Mouse (Mus musculus) intestine, postnatal 0 days (tissue): ENCODE results near the gene Rrp1. TPM values are rescaled to one million over a fixed set of nuclear protein-coding genes. Genes with fewer than 3 reads are reported as not detected.
A peak's percentile ranks its signal among the peaks of the same experiment; 100 is the strongest.

ENCODE experiments used
- ATAC-seq: fragments of 200-750 bp; cut with Nextera tagmentation; 2 replicates; pipeline ENCODE4 v1.8.0; 2017; ENCODE audit warnings: mild to moderate bottlenecking, moderate TSS enrichment, moderate library complexity
- H3K27ac ChIP-seq: fragments of 300-500 bp; sonication (generic); 2 replicates; pipeline ENCODE4 v1.5.1; 2014; ENCODE audit warnings: mild to moderate bottlenecking, low read depth, low read length, moderate library complexity
- H3K27me3 ChIP-seq: fragments of 300-500 bp; sonication (generic); replicated peaks from 2 replicates; pipeline ENCODE4 v1.6.1; 2014; ENCODE audit warnings: low read length, mixed read lengths; ENCODE audit not compliant: control insufficient read depth, insufficient read depth
- H3K36me3 ChIP-seq: fragments of 300-500 bp; sonication (generic); 2 replicates; pipeline ENCODE4 v1.6.1; 2014; ENCODE audit warnings: mild to moderate bottlenecking, moderate library complexity; ENCODE audit not compliant: control insufficient read depth, insufficient read depth
- H3K4me1 ChIP-seq: fragments of 300-500 bp; sonication (generic); replicated peaks from 2 replicates; pipeline ENCODE4 v1.6.1; 2014; ENCODE audit warnings: antibody characterized with exemption, low read length, mixed read lengths; ENCODE audit not compliant: control insufficient read depth, insufficient read depth
- H3K4me2 ChIP-seq: fragments of 300-500 bp; sonication (generic); replicated peaks from 2 replicates; pipeline ENCODE4 v1.6.1; 2014; ENCODE audit warnings: low read depth, mild to moderate bottlenecking, moderate library complexity
- H3K4me3 ChIP-seq: fragments of 300-500 bp; sonication (generic); 2 replicates; pipeline ENCODE4 v1.5.1; 2014; ENCODE audit warnings: low read depth, low read length
- H3K9ac ChIP-seq: fragments of 300-500 bp; sonication (generic); 2 replicates; pipeline ENCODE4 v1.6.1; 2014; ENCODE audit warnings: mild to moderate bottlenecking, low read depth, low read length
- H3K9me3 ChIP-seq: fragments of 300-500 bp; sonication (generic); 2 replicates; pipeline ENCODE4 v1.6.1; 2016; ENCODE audit warnings: mixed run types; ENCODE audit not compliant: control insufficient read depth
- CTCF ChIP-seq: sonication (generic); IDR thresholded peaks from 2 replicates; pipeline ENCODE4 v1.5.1; 2016; ENCODE audit warnings: low read depth, mild to moderate bottlenecking, control low read depth, antibody characterized with exemption, moderate library complexity
- WGBS: fragments of 180-500 bp; shearing (Covaris S2); extraction: QIAGEN DNeasy Blood & Tissue Kit; methylation state at CpG from one replicate; pipeline ENCODE4 v1.1.7; 2014; 5-methylcytosine and 5-hydroxymethylcytosine counted together
- polyA plus RNA-seq: library from polyadenylated mRNA; unstranded; fragments of >200 nt; fragmentation: Nextera tagmentation; extraction: Ambion mirVana; gene quantifications from 2 replicates; pipeline ENCODE4 v1.2.1, GENCODE M21; 2015

The Rrp1 gene
- polyA plus RNA-seq, 1 experiment from 2014 or later = 141 TPM

GRCm38 (mm10) chr10:78456696-78457095 is 43.9 kb upstream of the Rrp1 start:
- no peak for ATAC-seq
- no peaks in the 10 kb centered on the region for H3K27me3 ChIP-seq

GRCm38 (mm10) chr10:78452641-78453040 is 39.8 kb upstream of the Rrp1 start:
- no peaks in the 10 kb centered on the region for H3K4me1 ChIP-seq
- no peak overlapping the region for H3K9ac ChIP-seq
- no peak for TF ChIP-seq CTCF
- H3K27me3 ChIP-seq = no peaks in the 10 kb centered on the region
- no peak overlapping the region for H3K4me3 ChIP-seq
- H3K27ac ChIP-seq = no peak overlapping the region
- no peaks in the 10 kb centered on the region for H3K9me3 ChIP-seq
- H3K4me2 ChIP-seq = no peak overlapping the region
- no peak for ATAC-seq
- 68% methylated on average over 4 of the region's 4 CpGs for WGBS
- peaks cover 29% of the 10 kb centered on the region for H3K36me3 ChIP-seq

More at GRCm38 (mm10) chr10:78456696-78457095, 43.9 kb upstream of the Rrp1 start:
- Histone ChIP-seq H3K4me2 (no peak overlapping the region), H3K4me1 (0 out of 2 replicates have a peak, but pooled peaks cover 3% of the 10 kb centered on the region), H3K36me3 (no peaks in the 10 kb centered on the region; the same call in 1 of the 2 replicates), H3K9me3 (no peaks in the 10 kb centered on the region), H3K4me3 (no peak overlapping the region), H3K9ac (no peak overlapping the region), H3K27ac (no peak overlapping the region)
- 84% methylated on average over 13 of the region's 13 CpGs for WGBS
- TF ChIP-seq CTCF = no peak

GRCm38 (mm10) chr10:78450761-78451160 is 37.9 kb upstream of the Rrp1 start:
- Histone ChIP-seq H3K4me2 (no peak overlapping the region), H3K27ac (no peak overlapping the region), H3K9ac (no peak overlapping the region), H3K4me1 (no peaks in the 10 kb centered on the region), H3K36me3 (peaks cover 44% of the 10 kb centered on the region), H3K27me3 (no peaks in the 10 kb centered on the region), H3K9me3 (no peaks in the 10 kb centered on the region), H3K4me3 (no peak overlapping the region)
- WGBS = 94% methylated on average over 5 of the region's 5 CpGs
- peak; percentile 48 for TF ChIP-seq CTCF
- ATAC-seq = no peak

GRCm38 (mm10) chr10:78447396-78447795 is 34.6 kb upstream of the Rrp1 start:
- TF ChIP-seq CTCF = no peak

GRCm38 (mm10) chr10:78446195-78446594 is 33.4 kb upstream of the Rrp1 start:
- Histone ChIP-seq H3K4me2 (no peak overlapping the region), H3K27me3 (no peaks in the 10 kb centered on the region), H3K4me1 (no peaks in the 10 kb centered on the region), H3K4me3 (no peak overlapping the region), H3K27ac (no peak overlapping the region), H3K9ac (no peak overlapping the region), H3K36me3 (peaks cover 79% of the 10 kb centered on the region), H3K9me3 (no peaks in the 10 kb centered on the region)
- ATAC-seq = no peak
- no peak for TF ChIP-seq CTCF
- WGBS = 91% methylated on average over 3 of the region's 3 CpGs

More at GRCm38 (mm10) chr10:78447396-78447795, 34.6 kb upstream of the Rrp1 start:
- H3K4me2 ChIP-seq = no peak overlapping the region
- no peaks in the 10 kb centered on the region for H3K4me1 ChIP-seq
- WGBS = 81% methylated on average over 3 of the region's 3 CpGs
- H3K27me3 ChIP-seq = no peaks in the 10 kb centered on the region
- ATAC-seq = no peak
- H3K9ac ChIP-seq = no peak overlapping the region
- H3K4me3 ChIP-seq = no peak overlapping the region
- peaks cover 73% of the 10 kb centered on the region for H3K36me3 ChIP-seq
- H3K27ac ChIP-seq = no peak overlapping the region
- H3K9me3 ChIP-seq = no peaks in the 10 kb centered on the region

- Histone ChIP-seq H3K4me3 (no peak overlapping the region), H3K9me3 (no peaks in the 10 kb centered on the region), H3K27me3 (no peaks in the 10 kb centered on the region), H3K9ac (no peak overlapping the region), H3K4me2 (no peak overlapping the region), H3K36me3 (peaks cover 62% of the 10 kb centered on the region), H3K27ac (no peak overlapping the region), H3K4me1 (no peaks in the 10 kb centered on the region)
- WGBS = 97% methylated on average over 3 of the region's 3 CpGs
- TF ChIP-seq CTCF = no peak
- ATAC-seq = no peak
Measured at GRCm38 (mm10) chr10:78442292-78442691, 29.4 kb upstream of the Rrp1 start.

GRCm38 (mm10) chr10:78441606-78442005 is 28.8 kb upstream of the Rrp1 start:
- 87% methylated on average over 5 of the region's 5 CpGs for WGBS
- Histone ChIP-seq H3K36me3 (peaks cover 58% of the 10 kb centered on the region), H3K4me3 (no peak overlapping the region), H3K4me1 (no peaks in the 10 kb centered on the region), H3K4me2 (no peak overlapping the region), H3K27me3 (no peaks in the 10 kb centered on the region), H3K27ac (no peak overlapping the region), H3K9ac (no peak overlapping the region), H3K9me3 (no peaks in the 10 kb centered on the region)
- no peak for ATAC-seq
- no peak for TF ChIP-seq CTCF
